Mouse (Mus musculus) intestine, embryonic 16.5 days (tissue): ENCODE measurements around the gene Dclk1. TPM values are rescaled to one million over a fixed set of nuclear protein-coding genes. Genes with fewer than 3 reads are reported as not detected.

Source experiments
- ATAC-seq: fragments of 200-750 bp; cut with Nextera tagmentation; 2 replicates; pipeline ENCODE4 v1.8.0; 2017; ENCODE audit warnings: moderate TSS enrichment, moderate library complexity
- H3K27ac ChIP-seq: fragments of 300-500 bp; sonication (generic); 2 replicates; pipeline ENCODE4 v1.5.1; 2014; ENCODE audit warnings: mild to moderate bottlenecking, low read length
- H3K27me3 ChIP-seq: fragments of 300-500 bp; sonication (generic); replicated peaks from 2 replicates; pipeline ENCODE4 v1.6.1; 2014; ENCODE audit warnings: low read length, control low read depth, mixed read lengths; ENCODE audit not compliant: control insufficient read depth, insufficient read depth
- H3K36me3 ChIP-seq: fragments of 300-500 bp; sonication (generic); 2 replicates; pipeline ENCODE4 v1.6.1; 2014; ENCODE audit warnings: low read length, control low read depth; ENCODE audit not compliant: control insufficient read depth, insufficient read depth
- H3K4me1 ChIP-seq: fragments of 300-500 bp; sonication (generic); 2 replicates; pipeline ENCODE4 v1.6.1; 2014; ENCODE audit warnings: low read length, control low read depth, mixed read lengths; ENCODE audit not compliant: control insufficient read depth, insufficient read depth
- H3K4me2 ChIP-seq: fragments of 300-500 bp; sonication (generic); 2 replicates; pipeline ENCODE4 v1.6.1; 2014; ENCODE audit warnings: low read depth, low read length, control low read depth
- H3K4me3 ChIP-seq: fragments of 300-500 bp; sonication (generic); 2 replicates; pipeline ENCODE4 v1.5.1; 2014; ENCODE audit warnings: mild to moderate bottlenecking, low read length
- H3K9ac ChIP-seq: fragments of 300-500 bp; sonication (generic); 2 replicates; pipeline ENCODE4 v1.6.1; 2014; ENCODE audit warnings: low read depth, low read length
- H3K9me3 ChIP-seq: fragments of 300-500 bp; sonication (generic); 2 replicates; pipeline ENCODE4 v1.6.1; 2016; ENCODE audit warnings: low read length, control low read depth; ENCODE audit not compliant: control insufficient read depth
- WGBS: fragments of 180-500 bp; shearing (Covaris S2); extraction: QIAGEN DNeasy Blood & Tissue Kit; methylation state at CpG from one replicate; pipeline ENCODE4 v1.1.7; 2014; 5-methylcytosine and 5-hydroxymethylcytosine counted together
- polyA plus RNA-seq: library from polyadenylated mRNA; unstranded; fragments of >200 nt; fragmentation: Nextera tagmentation; extraction: Ambion mirVana; gene quantifications from 2 replicates; pipeline ENCODE4 v1.2.1, GENCODE M21; 2015

Dclk1 gene
- polyA plus RNA-seq, 1 experiment from 2014 or later, result 11.6 TPM

- WGBS, result 58% methylated on average over 4 of the region's 4 CpGs
- Histone ChIP-seq H3K4me3 (no peak overlapping the region), H3K4me2 (no peak overlapping the region), H3K9ac (no peak overlapping the region), H3K27ac (no peak overlapping the region), H3K9me3 (no peaks in the 10 kb centered on the region), H3K4me1 (0 out of 2 replicates have a peak, but pooled peaks cover 2% of the 10 kb centered on the region), H3K36me3 (no peaks in the 10 kb centered on the region), H3K27me3 (no peaks in the 10 kb centered on the region)
- no peak for ATAC-seq
These were observed 330.1 kb downstream of the Dclk1 start for GRCm38 (mm10) chr3:55572297-55572681.

DNA sequence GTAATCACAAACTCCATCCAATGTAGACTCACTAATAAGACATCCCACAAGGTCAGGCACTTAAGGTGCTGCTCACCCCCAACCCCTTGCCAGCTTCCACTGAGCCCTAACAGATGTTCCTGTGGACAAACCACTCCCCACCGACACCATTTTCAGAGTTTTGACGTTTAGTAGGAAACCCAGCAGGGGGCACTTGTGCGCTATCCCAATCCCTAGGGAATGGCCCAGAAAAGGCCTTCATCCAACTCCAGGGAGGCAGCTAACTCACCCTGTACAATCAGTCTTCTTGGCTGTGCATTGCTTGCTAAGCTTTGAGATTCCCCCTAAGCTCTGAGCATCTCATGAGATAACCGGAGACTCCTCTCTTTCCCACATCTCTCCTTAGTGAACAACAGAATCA lies 331.8 kb downstream of the Dclk1 start:
- Histone ChIP-seq H3K4me1 (0 out of 2 replicates have a peak, but pooled peaks cover 2% of the 10 kb centered on the region), H3K9ac (no peak overlapping the region), H3K4me3 (no peak overlapping the region), H3K27ac (no peak overlapping the region), H3K36me3 (no peaks in the 10 kb centered on the region), H3K4me2 (no peak overlapping the region), H3K9me3 (no peaks in the 10 kb centered on the region), H3K27me3 (no peaks in the 10 kb centered on the region)
- 38% methylated on average over 4 of the region's 4 CpGs for WGBS
- no peak for ATAC-seq

- 39% methylated on average over 12 of the region's 12 CpGs for WGBS
- H3K4me2 ChIP-seq, result no peak overlapping the region
- no peaks in the 10 kb centered on the region for H3K27me3 ChIP-seq
- no peak overlapping the region for H3K9ac ChIP-seq
- peaks cover 3% of the 10 kb centered on the region; the same call in 1 of the 2 replicates for H3K4me1 ChIP-seq
- no peak overlapping the region for H3K4me3 ChIP-seq
- no peaks in the 10 kb centered on the region for H3K36me3 ChIP-seq
- no peak for ATAC-seq
- no peaks in the 10 kb centered on the region for H3K9me3 ChIP-seq
- no peak overlapping the region for H3K27ac ChIP-seq
These were observed 345.3 kb downstream of the Dclk1 start for GRCm38 (mm10) chr3:55587434-55587971.

GRCm38 (mm10) chr3:55587972-55588946 lies 346.1 kb downstream of the Dclk1 start:
- H3K4me3 ChIP-seq, result no peak overlapping the region
- peak overlapping the region; percentile 21; the same call in 1 of the 2 replicates for H3K9ac ChIP-seq
- WGBS, result 22% methylated on average over 12 of the region's 12 CpGs
- H3K27me3 ChIP-seq, result no peaks in the 10 kb centered on the region
- ATAC-seq, result peak; percentile 46
- H3K9me3 ChIP-seq, result no peaks in the 10 kb centered on the region
- H3K4me1 ChIP-seq, result peaks cover 3% of the 10 kb centered on the region; the same call in 1 of the 2 replicates
- no peaks in the 10 kb centered on the region for H3K36me3 ChIP-seq
- no peak overlapping the region for H3K27ac ChIP-seq
- H3K4me2 ChIP-seq, result no peak overlapping the region

Other genes with a start within 250 kb of the Dclk1 start
- 1.3 and 1.8 TPM in 2 replicates for gene Ccna1, start 186.9 kb upstream of the Dclk1 start, polyA plus RNA-seq
- 31.1 and 34.1 TPM in 2 replicates for gene Spg20, start 130.3 kb upstream of the Dclk1 start, polyA plus RNA-seq
- not detected in 2 replicates for gene Ccdc169, start 105.0 kb upstream of the Dclk1 start, polyA plus RNA-seq
- not detected in 2 replicates for gene Sohlh2, start 60.3 kb upstream of the Dclk1 start, polyA plus RNA-seq
- not detected in 2 replicates for gene Gm21954, start 229.8 kb downstream of the Dclk1 start, polyA plus RNA-seq